Mouse (Mus musculus): Measurements from ENCODE around the gene Rabepk. TPM values are rescaled to one million over a fixed set of nuclear protein-coding genes. Genes with fewer than 3 reads are reported as not detected.
"Not testable (repeated sequence)": the region's sequence is repeated elsewhere in the genome, so short reads cannot be mapped to it uniquely, and the experiment has no call there.

Gene Rabepk
- 33.2 and 36.0 TPM in 2 replicates for polyA plus RNA-seq (2014; fragmentation: Nextera tagmentation; extraction: Ambion mirVana)

- WGBS, result 5% methylated on average over 41 of the region's 44 CpGs
- Histone ChIP-seq H3K9me3 (ENCODE audit: control insufficient read depth, low read length) (no peaks in the 10 kb centered on the region), H3K9ac (ENCODE audit: low read depth, low read length) (peak within 1 kb of the TSS; percentile 60), H3K4me2 (replicated peaks; ENCODE audit: low read depth, low read length) (peak within 1 kb of the TSS; percentile 67), H3K36me3 (ENCODE audit: control insufficient read depth, insufficient read depth, low read length) (no peaks in the 10 kb centered on the region), H3K27me3 (ENCODE audit: control insufficient read depth, insufficient read depth, low read length) (no peaks in the 10 kb centered on the region), H3K27ac (ENCODE audit: low read depth, low read length) (no peak within 1 kb of the TSS), H3K4me1 (replicated peaks; ENCODE audit: control insufficient read depth, insufficient read depth, low read length) (no peaks in the 10 kb centered on the region), H3K4me3 (ENCODE audit: low read depth, low read length) (peak within 1 kb of the TSS; percentile 63)
- peak; percentile 69 for ATAC-seq (ENCODE audit: low FRiP score)
- DNase-seq (ENCODE audit: low spot score), result peak; percentile 85
Measured at GRCm38 (mm10) chr2:34799357-34800256, at the start of gene Rabepk. Gene Rabepk (minus strand): TSS chr2:34799912.

- 89% methylated on average over 1 of the region's 1 CpGs for WGBS
- Histone ChIP-seq H3K27me3 (ENCODE audit: control insufficient read depth, insufficient read depth, low read length) (no peaks in the 10 kb centered on the region), H3K4me2 (replicated peaks; ENCODE audit: low read depth, low read length) (no peak overlapping the region), H3K27ac (ENCODE audit: low read depth, low read length) (no peak overlapping the region), H3K4me1 (replicated peaks; ENCODE audit: control insufficient read depth, insufficient read depth, low read length) (no peaks in the 10 kb centered on the region), H3K36me3 (ENCODE audit: control insufficient read depth, insufficient read depth, low read length) (0 out of 2 replicates have a peak, but pooled peaks cover 7% of the 10 kb centered on the region), H3K9ac (ENCODE audit: low read depth, low read length) (no peak overlapping the region), H3K9me3 (ENCODE audit: control insufficient read depth, low read length) (no peaks in the 10 kb centered on the region), H3K4me3 (ENCODE audit: low read depth, low read length) (no peak overlapping the region)
- no peak for DNase-seq (ENCODE audit: low spot score)
- ATAC-seq (ENCODE audit: low FRiP score), result no peak
Measured at GRCm38 (mm10) chr2:34847702-34848101, 48.0 kb upstream of the Rabepk start.

GRCm38 (mm10) chr2:34843211-34843939 lies 43.7 kb upstream of the Rabepk start:
- Histone ChIP-seq H3K9ac (ENCODE audit: low read depth, low read length) (no peak overlapping the region), H3K27me3 (ENCODE audit: control insufficient read depth, insufficient read depth, low read length) (no peaks in the 10 kb centered on the region)
- ATAC-seq (ENCODE audit: low FRiP score), result no peak

GRCm38 (mm10) chr2:34841706-34842105 lies 42.0 kb upstream of the Rabepk start:
- no peak for ATAC-seq (ENCODE audit: low FRiP score)
- 95% methylated on average over 8 of the region's 8 CpGs for WGBS
- no peak overlapping the region for H3K4me3 ChIP-seq (ENCODE audit: low read depth, low read length)
- H3K27ac ChIP-seq (ENCODE audit: low read depth, low read length), result no peak overlapping the region
- H3K4me2 ChIP-seq (replicated peaks; ENCODE audit: low read depth, low read length), result no peak overlapping the region
- H3K4me1 ChIP-seq (replicated peaks; ENCODE audit: control insufficient read depth, insufficient read depth, low read length), result no peaks in the 10 kb centered on the region
- no peaks in the 10 kb centered on the region for H3K36me3 ChIP-seq (ENCODE audit: control insufficient read depth, insufficient read depth, low read length)
- no peaks in the 10 kb centered on the region for H3K27me3 ChIP-seq (ENCODE audit: control insufficient read depth, insufficient read depth, low read length)
- H3K9me3 ChIP-seq (ENCODE audit: control insufficient read depth, low read length), result no peaks in the 10 kb centered on the region
- no peak overlapping the region for H3K9ac ChIP-seq (ENCODE audit: low read depth, low read length)
- DNase-seq (ENCODE audit: low spot score), result no peak

More at GRCm38 (mm10) chr2:34843211-34843939, 43.7 kb upstream of the Rabepk start:
- Histone ChIP-seq H3K4me3 (ENCODE audit: low read depth, low read length) (no peak overlapping the region), H3K27ac (ENCODE audit: low read depth, low read length) (no peak overlapping the region), H3K36me3 (ENCODE audit: control insufficient read depth, insufficient read depth, low read length) (no peaks in the 10 kb centered on the region), H3K9me3 (ENCODE audit: control insufficient read depth, low read length) (no peaks in the 10 kb centered on the region), H3K4me1 (replicated peaks; ENCODE audit: control insufficient read depth, insufficient read depth, low read length) (no peaks in the 10 kb centered on the region), H3K4me2 (replicated peaks; ENCODE audit: low read depth, low read length) (no peak overlapping the region)
- WGBS, result 87% methylated on average over 11 of the region's 11 CpGs
- DNase-seq (ENCODE audit: low spot score), result no peak

- not testable (repeated sequence) for H3K36me3 ChIP-seq (ENCODE audit: control insufficient read depth, insufficient read depth, low read length); H3K27me3 ChIP-seq (ENCODE audit: control insufficient read depth, insufficient read depth, low read length); H3K27ac ChIP-seq (ENCODE audit: low read depth, low read length); H3K9ac ChIP-seq (ENCODE audit: low read depth, low read length); DNase-seq (ENCODE audit: low spot score); ATAC-seq (ENCODE audit: low FRiP score); H3K4me1 ChIP-seq (replicated peaks; ENCODE audit: control insufficient read depth, insufficient read depth, low read length); H3K4me2 ChIP-seq (replicated peaks; ENCODE audit: low read depth, low read length); H3K4me3 ChIP-seq (ENCODE audit: low read depth, low read length); H3K9me3 ChIP-seq (ENCODE audit: control insufficient read depth, low read length)
- 79% methylated on average over 5 of the region's 5 CpGs for WGBS
Measured at GRCm38 (mm10) chr2:34840143-34840542, 40.4 kb upstream of the Rabepk start.

- Histone ChIP-seq H3K9ac (ENCODE audit: low read depth, low read length) (no peak overlapping the region), H3K4me1 (replicated peaks; ENCODE audit: control insufficient read depth, insufficient read depth, low read length) (no peaks in the 10 kb centered on the region), H3K4me2 (replicated peaks; ENCODE audit: low read depth, low read length) (no peak overlapping the region), H3K9me3 (ENCODE audit: control insufficient read depth, low read length) (no peaks in the 10 kb centered on the region), H3K4me3 (ENCODE audit: low read depth, low read length) (no peak overlapping the region), H3K27me3 (ENCODE audit: control insufficient read depth, insufficient read depth, low read length) (no peaks in the 10 kb centered on the region), H3K27ac (ENCODE audit: low read depth, low read length) (no peak overlapping the region), H3K36me3 (ENCODE audit: control insufficient read depth, insufficient read depth, low read length) (no peaks in the 10 kb centered on the region)
- ATAC-seq (ENCODE audit: low FRiP score) (no peak), DNase-seq (ENCODE audit: low spot score) (no peak)
- WGBS, result 79% methylated on average over 3 of the region's 3 CpGs
Measured at GRCm38 (mm10) chr2:34835669-34836068, 36.0 kb upstream of the Rabepk start.

GRCm38 (mm10) chr2:34833624-34834023 lies 33.9 kb upstream of the Rabepk start:
- Histone ChIP-seq H3K4me1 (replicated peaks; ENCODE audit: control insufficient read depth, insufficient read depth, low read length) (no peaks in the 10 kb centered on the region), H3K4me2 (replicated peaks; ENCODE audit: low read depth, low read length) (no peak overlapping the region), H3K27me3 (ENCODE audit: control insufficient read depth, insufficient read depth, low read length) (no peaks in the 10 kb centered on the region), H3K9me3 (ENCODE audit: control insufficient read depth, low read length) (no peaks in the 10 kb centered on the region), H3K36me3 (ENCODE audit: control insufficient read depth, insufficient read depth, low read length) (no peaks in the 10 kb centered on the region), H3K9ac (ENCODE audit: low read depth, low read length) (no peak overlapping the region), H3K27ac (ENCODE audit: low read depth, low read length) (no peak overlapping the region), H3K4me3 (ENCODE audit: low read depth, low read length) (no peak overlapping the region)
- ATAC-seq (ENCODE audit: low FRiP score), result no peak
- WGBS, result 85% methylated on average over 17 of the region's 17 CpGs
- no peak for DNase-seq (ENCODE audit: low spot score)

GRCm38 (mm10) chr2:34832766-34833457 lies 33.2 kb upstream of the Rabepk start, which contains the start of gene Gm34653:
Gene Gm34653 (plus strand): TSS chr2:34833007.
- not testable (repeated sequence) for H3K9ac ChIP-seq (ENCODE audit: low read depth, low read length)
- WGBS, result 75% methylated on average over 11 of the region's 11 CpGs

More at GRCm38 (mm10) chr2:34832766-34833457, 33.2 kb upstream of the Rabepk start, which contains the start of gene Gm34653:
- not testable (repeated sequence) for H3K27me3 ChIP-seq (ENCODE audit: control insufficient read depth, insufficient read depth, low read length); H3K4me2 ChIP-seq (replicated peaks; ENCODE audit: low read depth, low read length); H3K4me3 ChIP-seq (ENCODE audit: low read depth, low read length); DNase-seq (ENCODE audit: low spot score); ATAC-seq (ENCODE audit: low FRiP score); H3K4me1 ChIP-seq (replicated peaks; ENCODE audit: control insufficient read depth, insufficient read depth, low read length); H3K9me3 ChIP-seq (ENCODE audit: control insufficient read depth, low read length); H3K27ac ChIP-seq (ENCODE audit: low read depth, low read length); H3K36me3 ChIP-seq (ENCODE audit: control insufficient read depth, insufficient read depth, low read length)

All from hindbrain, embryonic 11.5 days (tissue).